Mouse (Mus musculus) lung, adult 10 weeks (tissue): ENCODE measurements around the gene Mfn1. TPM values are rescaled to one million over a fixed set of nuclear protein-coding genes. Genes with fewer than 3 reads are reported as not detected.

ENCODE experiments used
- polyA plus RNA-seq: library from polyadenylated mRNA; stranded (reverse); fragments of 350-450 nt; fragmentation: Illumina TruSeq; extraction: RNeasy Lipid Tissue Mini Kit (QIAGEN cat#74804); gene quantifications from one replicate; pipeline ENCODE4 v1.2.3, GENCODE M21; 2014; ENCODE audit warnings: low read depth, low replicate concordance; ENCODE audit not compliant: insufficient read depth

The Mfn1 gene
- 26.8 TPM for polyA plus RNA-seq

DNA sequence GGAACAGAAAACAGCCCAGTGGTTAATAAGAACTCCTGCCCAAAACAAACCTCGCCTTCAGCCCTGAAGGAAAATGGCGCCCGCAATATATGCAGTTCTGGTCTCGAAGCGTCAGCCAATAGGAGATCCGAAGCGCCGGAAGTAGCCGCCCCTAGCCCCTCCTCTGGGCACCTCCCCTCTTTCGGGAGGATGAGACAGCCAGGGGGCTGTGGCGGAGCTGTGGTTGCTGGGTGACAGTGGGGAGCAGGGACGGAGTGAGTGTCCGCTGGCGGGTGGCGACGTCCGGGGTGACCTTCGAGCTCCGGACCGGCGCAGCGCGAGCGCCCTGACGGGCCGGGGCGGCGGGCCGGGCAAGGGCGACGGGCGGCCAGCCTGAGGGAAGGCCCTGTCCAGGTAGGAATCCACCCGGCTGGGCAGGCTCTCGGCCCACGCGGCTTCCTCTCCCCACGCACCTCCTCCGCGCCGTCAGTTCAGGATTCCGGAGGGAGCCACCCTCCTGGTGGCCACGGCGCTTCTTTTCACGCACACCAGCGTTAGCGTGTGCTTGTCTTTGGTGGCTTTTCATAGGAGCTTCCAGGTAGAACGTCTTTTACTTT is at the start of gene Mfn1:
Gene Mfn1 (plus strand): TSS at position 163 of the 596 bp plus-strand sequence.

DNA sequence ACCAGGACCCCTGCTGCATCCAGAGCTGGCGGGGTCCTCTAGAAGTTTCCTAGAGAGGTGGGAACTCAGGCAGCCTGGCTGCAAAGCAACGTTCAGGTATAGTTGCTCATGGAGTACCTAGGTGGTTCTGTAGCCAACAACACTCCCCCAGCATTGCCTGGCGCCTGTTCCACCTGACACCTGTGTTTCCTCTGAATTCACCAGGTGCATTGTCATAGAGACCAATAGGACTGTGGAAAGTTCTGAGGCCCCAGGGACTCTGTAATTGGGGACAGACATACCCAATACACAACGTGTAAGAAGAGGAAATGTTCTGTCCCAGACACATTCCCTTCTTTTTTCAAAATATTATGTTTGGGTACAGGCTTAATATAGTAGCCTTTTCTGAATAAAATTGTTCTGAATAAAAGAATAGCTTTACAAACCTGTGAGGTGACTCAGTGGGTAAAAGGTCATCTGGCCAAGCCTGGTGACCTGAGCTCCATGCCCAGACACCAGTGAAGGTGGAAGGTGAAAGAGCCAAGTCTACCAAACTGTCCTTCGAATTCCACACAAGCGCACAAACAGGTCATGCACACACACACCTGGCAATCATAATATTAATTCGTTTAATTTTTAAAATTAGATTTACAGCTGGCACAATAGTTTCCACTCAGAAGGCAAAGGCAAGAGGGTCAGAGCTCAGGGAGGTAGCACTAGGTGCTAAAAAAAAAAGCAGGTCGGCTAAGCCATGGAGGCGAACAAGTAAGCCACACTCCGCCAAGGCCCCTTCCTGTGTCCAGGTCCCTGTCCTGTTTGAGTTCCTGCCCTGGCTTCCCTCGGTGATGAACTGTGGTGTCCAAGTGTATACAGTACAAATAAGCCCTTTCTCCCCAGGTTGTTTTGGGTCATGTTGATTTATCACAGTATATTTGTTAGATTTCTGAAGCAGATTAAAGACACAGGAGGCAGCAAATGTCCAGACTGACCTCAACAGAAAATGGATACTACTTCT is 36.9 kb upstream of the Mfn1 start, which contains the start of gene Kcnmb3:
Gene Kcnmb3 (minus strand): TSS at position 135 of the 994 bp plus-strand sequence.

DNA sequence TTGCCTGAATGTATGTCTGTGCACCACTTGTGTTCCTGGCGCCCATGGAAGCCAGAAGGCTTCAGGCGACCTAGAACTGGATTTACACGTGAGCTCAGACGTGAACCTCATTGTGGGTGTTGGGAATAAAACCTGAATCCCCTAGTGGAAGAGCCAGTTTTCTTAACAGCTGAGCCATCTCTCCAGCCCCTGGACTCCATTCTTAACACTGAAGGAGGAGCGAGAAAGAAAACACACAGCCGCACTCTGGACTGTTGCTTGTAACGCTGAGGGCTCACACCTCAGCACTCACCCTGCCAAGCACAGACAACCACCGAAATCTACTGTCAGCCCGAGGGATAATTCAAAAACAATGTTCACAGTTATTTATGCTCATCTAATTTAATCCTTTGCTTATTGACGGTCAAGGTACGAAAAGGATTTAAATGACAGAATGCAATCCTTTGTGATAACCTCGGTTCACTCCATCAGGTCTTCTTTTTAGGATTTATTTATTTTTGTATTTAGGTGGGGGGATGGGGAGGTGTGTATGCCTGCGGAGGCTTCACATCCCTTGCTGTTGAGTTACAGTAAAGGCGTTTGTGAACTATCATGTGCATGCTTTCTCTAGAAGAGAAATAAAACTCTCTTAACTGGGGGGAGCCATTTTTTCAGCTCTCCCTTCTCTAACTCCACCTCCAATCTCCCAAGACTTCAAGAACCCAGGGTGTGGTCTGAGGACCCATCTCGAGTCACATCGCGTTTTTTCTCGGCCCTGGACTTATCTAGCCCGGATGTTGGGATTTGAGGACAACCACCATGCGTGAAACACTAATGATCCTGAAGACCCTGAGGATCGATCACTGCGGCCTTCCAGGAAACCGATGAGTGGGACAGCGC is 19.5 kb upstream of the Mfn1 start, which contains the start of gene Zfp639:
Gene Zfp639 (plus strand): TSS at position 764 of the 879 bp plus-strand sequence.

DNA sequence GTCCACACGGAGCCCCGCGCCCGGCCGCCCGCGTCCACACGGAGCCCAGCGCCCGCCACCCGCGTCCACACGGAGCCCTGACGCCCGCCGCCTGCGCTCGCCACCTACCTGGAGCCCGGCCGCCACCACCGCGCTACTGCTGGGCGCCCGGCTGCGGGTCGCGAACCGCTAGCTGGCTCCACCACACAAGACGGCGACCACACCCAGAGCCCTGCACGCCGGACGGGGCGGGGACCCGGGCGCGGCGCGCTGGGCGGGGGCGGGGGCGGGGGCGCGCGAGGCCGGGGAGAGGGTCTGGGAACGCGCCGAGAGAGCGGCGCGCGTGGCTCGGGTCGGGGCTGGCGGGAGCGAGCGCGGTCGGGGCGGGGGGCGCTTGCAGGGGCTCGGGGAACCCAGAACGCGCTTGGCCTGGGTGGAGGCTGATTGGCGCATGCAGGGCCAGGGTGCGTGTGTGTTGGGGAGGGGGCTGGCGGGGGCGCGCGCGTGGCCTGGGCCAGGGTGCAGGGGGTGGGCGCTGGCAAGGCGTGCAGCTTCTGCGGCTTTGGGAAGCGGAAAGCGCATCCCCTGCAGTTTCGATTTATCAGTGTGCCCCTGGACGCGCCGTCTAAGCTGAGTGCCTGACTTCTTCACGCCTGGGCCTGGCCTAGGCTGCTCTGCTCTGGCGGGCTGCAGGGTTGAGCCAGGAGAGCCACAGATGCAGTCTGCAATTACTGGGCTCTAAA is 87.2 kb downstream of the Mfn1 start, which contains the start of gene Gnb4:
Gene Gnb4 (minus strand): TSS at position 255 of the 722 bp plus-strand sequence.

Other genes with a start within 250 kb of the Mfn1 start
- 3.2 TPM for gene Zmat3, start 163.5 kb upstream of the Mfn1 start, polyA plus RNA-seq
- gene Pik3ca, start 131.8 kb upstream of the Mfn1 start, polyA plus RNA-seq = 30.5 TPM
- gene Kcnmb3, start 37.2 kb upstream of the Mfn1 start, polyA plus RNA-seq = not detected
- 31.1 TPM for gene Zfp639, start 19.2 kb upstream of the Mfn1 start, polyA plus RNA-seq
- 20.5 TPM for gene Gnb4, start 87.1 kb downstream of the Mfn1 start, polyA plus RNA-seq
- gene Actl6a, start 176.8 kb downstream of the Mfn1 start, polyA plus RNA-seq = 29.4 TPM
- 203 TPM for gene Ndufb5, start 207.5 kb downstream of the Mfn1 start, polyA plus RNA-seq
- gene Mrpl47, start 208.1 kb downstream of the Mfn1 start, polyA plus RNA-seq = 18.4 TPM